Mouse (Mus musculus) bone marrow, adult 2 months (tissue): ENCODE measurements around the gene Pla2g3.

ENCODE experiments used
- CTCF ChIP-seq: fragments of 200-500 bp; IDR thresholded peaks from 2 replicates; pipeline ENCODE4 v1.5.1; 2011; ENCODE audit warnings: low read length, control low read depth; ENCODE audit not compliant: control insufficient read depth, insufficient read depth
- POLR2A ChIP-seq: fragments of 200-500 bp; IDR thresholded peaks from 2 replicates; pipeline ENCODE4 v1.6.1; 2011; ENCODE audit warnings: low read depth, mild to moderate bottlenecking, control low read depth, low read length, borderline replicate concordance; ENCODE audit not compliant: control insufficient read depth

DNA sequence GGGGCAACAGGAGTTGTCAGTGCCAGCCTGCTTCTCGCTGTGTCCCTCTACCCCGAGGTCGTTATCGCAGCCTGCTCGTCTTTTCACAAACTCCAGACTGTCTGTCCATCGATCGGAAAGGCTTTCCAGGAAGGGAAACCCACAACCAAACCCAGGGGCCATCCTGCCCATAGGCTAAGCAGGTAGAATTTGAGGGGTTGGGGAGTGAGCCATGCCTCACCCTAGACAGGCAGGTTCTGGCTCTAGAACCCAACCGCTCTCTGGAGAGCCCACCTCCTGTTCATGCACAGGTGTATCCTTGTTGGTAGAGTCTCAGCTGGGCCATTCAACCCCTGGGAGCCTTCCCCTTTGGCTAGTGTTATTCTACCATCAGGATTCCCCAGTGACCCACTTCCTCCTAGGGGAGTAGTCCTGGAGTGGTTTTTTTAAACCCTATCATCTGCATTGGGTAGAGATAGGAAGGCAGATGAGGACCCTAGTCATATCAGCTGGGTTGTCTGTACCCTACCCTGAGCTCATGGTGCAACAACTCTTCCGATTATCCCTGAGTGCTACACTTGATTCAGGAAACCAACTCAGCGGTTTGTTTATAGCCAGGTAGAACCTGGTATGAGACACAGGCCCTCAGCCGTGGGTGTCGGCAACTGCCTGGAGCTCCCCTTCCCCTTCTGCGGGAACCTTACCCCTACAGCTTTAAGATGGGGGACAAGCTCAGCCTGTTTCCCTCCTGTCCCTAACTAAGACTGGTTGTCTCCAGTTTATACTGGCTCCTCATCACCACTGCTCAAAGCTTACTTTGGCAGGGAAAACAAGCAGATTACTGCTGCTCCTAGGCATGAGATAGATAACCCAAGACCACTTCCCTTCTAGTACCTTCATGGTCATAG lies 30.0 kb downstream of the Pla2g3 start:
- TF ChIP-seq CTCF, result no peak
- no peak for TF ChIP-seq POLR2A
